Mouse (Mus musculus) brown adipose tissue, adult 24 weeks (tissue): ENCODE data around the gene Slc12a1. TPM values are rescaled to one million over a fixed set of nuclear protein-coding genes. Genes with fewer than 3 reads are reported as not detected.

ENCODE experiments used
- H3K27ac ChIP-seq: fragments of 200-500 bp; replicated peaks from 2 replicates; pipeline ENCODE4 v1.5.1; 2012; ENCODE audit warnings: low read depth, mild to moderate bottlenecking, low read length
- H3K4me1 ChIP-seq: fragments of 200-500 bp; 2 replicates; pipeline ENCODE4 v1.6.1; 2012; ENCODE audit warnings: low read length, mixed read lengths; ENCODE audit not compliant: control insufficient read depth, insufficient read depth, insufficient read length
- H3K4me3 ChIP-seq: fragments of 200-500 bp; 2 replicates; pipeline ENCODE4 v1.5.1; 2012; ENCODE audit warnings: low read depth, mild to moderate bottlenecking, low read length, moderate library complexity; ENCODE audit not compliant: insufficient read depth
- polyA plus RNA-seq: library from polyadenylated mRNA; stranded (reverse); fragments of >200 nt; gene quantifications from 2 replicates; pipeline ENCODE4 v1.2.4, GENCODE M21; 2012; ENCODE audit not compliant: missing spikeins, insufficient read depth, insufficient read length

Slc12a1 gene
- polyA plus RNA-seq, 1 experiment: not detected

DNA sequence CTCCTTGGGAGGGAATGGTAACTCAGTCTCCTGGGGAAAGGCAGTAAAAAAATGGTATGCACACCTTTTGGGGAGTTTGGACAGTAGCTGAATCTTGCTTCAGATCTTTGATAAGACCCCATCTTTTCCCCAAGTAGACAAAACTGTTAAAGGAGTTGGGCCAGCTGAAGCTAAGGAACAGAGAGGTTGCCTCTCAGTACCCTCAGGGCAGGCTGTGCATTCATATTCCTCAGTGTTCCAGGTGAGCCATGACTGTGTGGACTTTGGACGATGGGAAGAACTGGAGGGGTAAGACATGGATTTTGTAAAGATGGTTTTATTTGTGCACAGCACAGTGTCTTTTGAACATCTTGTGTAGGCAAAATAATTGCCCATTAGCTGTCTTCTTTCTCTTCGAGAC, 108.0 kb downstream of the Slc12a1 start:
- no peak overlapping the region for H3K4me3 ChIP-seq
- H3K27ac ChIP-seq: no peak overlapping the region
- H3K4me1 ChIP-seq: no peaks in the 10 kb centered on the region

DNA sequence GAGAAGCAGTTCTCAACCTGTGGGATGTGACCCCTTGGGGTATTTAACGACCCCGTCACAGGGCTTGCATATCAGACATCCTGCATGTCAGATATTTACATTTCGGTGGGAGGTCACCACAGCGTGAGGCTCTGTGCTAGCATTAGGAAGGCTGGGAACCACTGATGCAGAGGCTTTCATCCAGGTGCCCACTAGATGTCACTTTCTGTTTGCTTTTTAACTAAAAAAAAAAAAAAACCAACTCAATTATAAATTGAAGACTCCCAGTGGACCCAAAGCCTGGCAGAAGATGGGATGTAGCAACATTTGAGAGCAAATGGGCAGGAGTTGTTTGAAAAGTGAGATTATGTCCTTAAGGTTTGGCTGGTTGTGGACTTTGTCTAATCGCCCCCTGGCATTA, 110.8 kb downstream of the Slc12a1 start:
- Histone ChIP-seq H3K4me1 (no peaks in the 10 kb centered on the region), H3K4me3 (no peak overlapping the region), H3K27ac (no peak overlapping the region)

DNA sequence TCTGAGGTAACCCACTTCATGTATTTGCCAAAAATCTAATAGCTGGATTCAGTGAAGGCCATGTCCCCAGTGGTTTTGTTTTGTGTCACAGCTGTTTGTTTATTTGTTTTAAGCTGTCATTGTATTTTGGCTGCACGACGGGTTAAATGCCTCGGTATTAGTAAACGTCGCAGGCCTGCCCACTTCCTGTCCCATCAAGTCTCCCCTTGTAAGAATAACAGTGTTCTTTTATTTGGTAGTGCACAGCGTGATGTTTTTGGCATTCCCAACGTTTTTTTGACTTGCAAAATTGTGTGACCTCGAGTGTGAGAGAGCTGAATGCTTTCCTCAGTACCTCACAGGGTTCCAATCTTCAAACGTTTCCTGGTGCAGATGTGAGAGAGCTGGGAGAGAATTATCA, 111.4 kb downstream of the Slc12a1 start:
- no peak overlapping the region for H3K27ac ChIP-seq
- no peaks in the 10 kb centered on the region for H3K4me1 ChIP-seq
- H3K4me3 ChIP-seq: no peak overlapping the region

DNA sequence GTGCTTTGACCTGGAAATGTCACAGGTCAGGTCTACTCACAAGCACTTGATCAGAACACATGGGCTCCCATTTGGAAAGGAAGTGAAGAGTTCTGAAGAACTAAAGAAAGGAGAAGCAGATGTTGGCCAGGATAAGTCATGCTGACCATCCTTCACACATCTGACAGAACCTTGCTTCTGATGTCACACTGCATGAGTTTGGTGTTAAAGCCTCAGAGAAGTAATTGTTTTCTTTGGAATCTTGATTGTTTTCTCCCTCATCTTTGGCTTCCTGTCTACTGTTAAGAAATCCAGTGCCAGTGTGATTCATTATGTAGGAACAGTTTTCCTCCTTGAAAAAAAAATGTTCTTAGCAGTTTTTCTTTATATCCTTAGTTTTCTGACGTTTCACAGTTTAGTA, 116.6 kb downstream of the Slc12a1 start:
- no peak overlapping the region for H3K4me3 ChIP-seq
- no peaks in the 10 kb centered on the region for H3K4me1 ChIP-seq
- H3K27ac ChIP-seq: no peak overlapping the region

DNA sequence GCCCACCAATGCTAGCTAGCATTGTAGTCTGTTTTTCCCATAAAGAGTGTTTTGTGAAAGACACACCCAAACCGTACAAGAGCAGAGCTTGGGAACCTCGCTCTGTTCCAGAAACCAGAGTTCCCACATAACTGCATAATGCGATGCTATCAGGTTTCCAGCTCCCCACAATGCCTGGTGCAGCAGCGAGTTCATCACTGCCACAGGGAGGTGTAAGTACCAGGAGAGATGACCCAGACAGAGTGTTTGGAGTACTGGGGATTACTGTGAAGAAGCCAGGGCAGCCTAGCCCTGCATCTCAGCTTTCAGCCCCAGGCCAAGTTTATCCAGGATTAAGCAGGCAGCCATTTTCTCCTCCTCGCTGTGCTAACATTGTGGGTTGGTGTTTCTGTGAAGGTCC, 123.3 kb downstream of the Slc12a1 start:
- no peak overlapping the region for H3K4me3 ChIP-seq
- no peak overlapping the region for H3K27ac ChIP-seq
- 0 out of 2 replicates have a peak, but pooled peaks cover 3% of the 10 kb centered on the region for H3K4me1 ChIP-seq

DNA sequence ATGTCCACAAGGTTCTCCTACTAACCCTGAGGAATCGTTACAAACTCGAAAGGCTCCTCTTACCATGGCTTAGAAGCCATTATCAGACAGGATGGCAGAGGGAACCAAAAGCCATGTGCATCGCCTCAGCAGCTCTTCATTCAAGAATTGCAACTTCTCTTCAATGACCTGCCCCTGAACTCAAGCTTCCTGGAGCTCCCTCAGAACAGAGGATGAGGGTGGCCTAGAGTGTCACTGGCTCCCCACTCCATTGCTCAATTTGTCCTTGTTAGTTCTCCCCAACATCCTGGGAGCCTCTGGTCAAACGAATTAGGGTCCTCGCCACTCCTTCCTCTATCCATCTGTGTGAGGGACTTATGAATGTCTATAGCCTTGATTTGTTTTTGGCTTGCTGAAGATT, 124.4 kb downstream of the Slc12a1 start:
- no peak overlapping the region for H3K27ac ChIP-seq
- H3K4me3 ChIP-seq: no peak overlapping the region
- H3K4me1 ChIP-seq: 0 out of 2 replicates have a peak, but pooled peaks cover 3% of the 10 kb centered on the region

DNA sequence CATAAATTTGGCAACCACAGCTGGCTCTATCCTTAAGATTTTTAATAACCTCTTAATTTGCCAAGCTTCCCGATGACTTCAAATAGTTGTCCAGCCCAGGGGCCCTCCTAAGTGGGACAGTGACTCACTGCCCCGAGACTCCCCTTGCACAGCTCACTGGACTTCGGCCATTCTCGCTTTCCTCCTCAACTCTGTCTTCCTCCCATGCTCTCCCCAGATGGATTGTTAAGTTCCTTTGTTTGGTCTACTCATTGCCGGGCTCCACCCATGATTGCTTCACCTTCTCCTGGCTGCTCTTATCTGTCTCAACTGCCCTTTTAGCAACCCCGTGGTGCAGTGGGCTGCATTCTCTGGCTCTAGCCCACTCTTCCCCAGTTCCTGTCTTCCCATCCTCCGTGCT, 126.2 kb downstream of the Slc12a1 start:
- H3K4me3 ChIP-seq: no peak overlapping the region
- no peak overlapping the region for H3K27ac ChIP-seq
- H3K4me1 ChIP-seq: 0 out of 2 replicates have a peak, but pooled peaks cover 3% of the 10 kb centered on the region

Other genes starting within 250 kb of the Slc12a1 start
- not detected in 2 replicates for gene Slc24a5, start 84.4 kb upstream of the Slc12a1 start, polyA plus RNA-seq
- 7.4 and 8.0 TPM in 2 replicates for gene Myef2, start 28.8 kb upstream of the Slc12a1 start, polyA plus RNA-seq
- not detected in 2 replicates for gene Ctxn2, start 15.8 kb upstream of the Slc12a1 start, polyA plus RNA-seq
- 23.9 and 24.4 TPM in 2 replicates for gene Dut, start 94.7 kb downstream of the Slc12a1 start, polyA plus RNA-seq